Mouse (Mus musculus) C2C12 (cell line): ENCODE data around the gene H2afy2. TPM values are rescaled to one million over a fixed set of nuclear protein-coding genes. Genes with fewer than 3 reads are reported as not detected.

ENCODE experiments used
- H3K27me3 ChIP-seq: one replicate; pipeline ENCODE4 v1.6.1; 2011; ENCODE audit not compliant: control insufficient read depth, insufficient read depth, insufficient read length
- H3K36me3 ChIP-seq: one replicate; pipeline ENCODE4 v1.6.1; 2011; ENCODE audit not compliant: control insufficient read depth, insufficient read depth
- H3K4me3 ChIP-seq: one replicate; pipeline ENCODE4 v1.5.1; 2011; ENCODE audit warnings: mild to moderate bottlenecking, control low read depth; ENCODE audit not compliant: poor library complexity, insufficient read depth, severe bottlenecking
- H3K79me2 ChIP-seq: one replicate; pipeline ENCODE4 v1.6.1; 2011; ENCODE audit not compliant: control insufficient read depth, insufficient read depth
- H3K79me3 ChIP-seq: one replicate; pipeline ENCODE4 v1.6.1; 2011; ENCODE audit warnings: low read depth, control low read depth
- H3ac ChIP-seq: one replicate; pipeline ENCODE3; 2011; ENCODE audit warnings: low read depth; ENCODE audit not compliant: control insufficient read depth, insufficient read length
- CEBPB ChIP-seq: IDR thresholded peaks from one replicate; pipeline ENCODE4 v1.6.1; 2011; ENCODE audit warnings: low read depth, mild to moderate bottlenecking, control low read depth, moderate library complexity
- CTCF ChIP-seq: IDR thresholded peaks from one replicate; pipeline ENCODE4 v1.5.1; 2011; ENCODE audit not compliant: control insufficient read depth, insufficient read depth, insufficient read length
- FOSL1 ChIP-seq: IDR thresholded peaks from one replicate; pipeline ENCODE4 v1.8.0; 2011; ENCODE audit warnings: mild to moderate bottlenecking, low read length; ENCODE audit not compliant: poor library complexity, insufficient read depth, severe bottlenecking
- MAX ChIP-seq: IDR thresholded peaks from one replicate; pipeline ENCODE4 v1.6.1; 2011; ENCODE audit warnings: mild to moderate bottlenecking, control low read depth
- MYOD1 ChIP-seq: IDR thresholded peaks from one replicate; pipeline ENCODE4 v1.6.1; 2011; ENCODE audit warnings: low read depth; ENCODE audit not compliant: control insufficient read depth, insufficient read length
- MYOG ChIP-seq: IDR thresholded peaks from one replicate; pipeline ENCODE4 v1.6.1; 2011; ENCODE audit not compliant: control insufficient read depth, insufficient read length; ENCODE audit errors: extremely low read depth
- USF1 ChIP-seq: IDR thresholded peaks from one replicate; pipeline ENCODE4 v1.6.1; 2011; ENCODE audit warnings: low read depth, mild to moderate bottlenecking, control low read depth, moderate library complexity
- polyA plus RNA-seq: library from polyadenylated mRNA; unstranded; fragments of >200 nt; fragmentation: generic; extraction: Trizol; gene quantifications from one replicate; pipeline ENCODE4 v1.2.1, GENCODE M21; 2012; ENCODE audit warnings: missing spikeins

H2afy2 gene
- polyA plus RNA-seq, 1 experiment: 10.5 TPM

DNA sequence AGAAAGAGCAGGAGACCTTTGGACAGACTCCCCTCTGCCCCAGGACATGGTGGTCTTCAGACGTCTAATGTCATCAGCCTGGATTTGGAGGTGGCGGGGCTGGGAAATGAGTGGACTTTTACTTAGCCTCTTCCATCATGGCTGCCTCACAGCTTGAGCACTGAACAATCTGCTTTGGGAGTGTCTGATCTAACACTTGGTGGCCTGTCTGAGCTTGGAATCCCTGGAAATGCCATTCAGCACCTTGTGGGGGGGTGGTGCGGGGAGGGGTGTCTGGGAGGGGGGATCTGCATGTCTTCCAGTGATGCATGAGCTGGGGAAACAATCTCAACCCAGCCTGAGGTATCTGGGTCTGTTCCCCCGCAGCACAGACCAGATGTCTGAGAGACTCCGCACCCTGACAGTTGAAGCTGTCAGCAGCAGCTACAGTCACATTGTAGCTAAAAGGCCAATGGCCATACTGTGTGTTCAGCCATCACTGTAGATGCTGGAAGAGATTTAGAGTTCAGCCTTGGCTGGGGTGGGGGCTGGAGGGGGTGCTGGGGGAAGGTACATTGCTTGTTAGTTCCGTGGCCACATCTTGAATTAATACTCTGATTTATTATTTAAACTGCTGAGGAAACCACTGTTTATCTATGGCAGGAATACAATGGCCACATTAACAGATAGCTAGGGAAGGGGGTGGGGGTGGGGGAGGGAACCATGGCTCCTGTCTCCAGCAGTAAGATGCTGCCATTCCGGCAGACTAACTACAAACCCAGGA lies 39.2 kb upstream of the H2afy2 start:
- Histone ChIP-seq H3K79me2 (no peaks in the 10 kb centered on the region), H3K4me3 (no peak overlapping the region), H3K36me3 (no peaks in the 10 kb centered on the region), H3K27me3 (peaks cover 8% of the 10 kb centered on the region), H3K79me3 (no peaks in the 10 kb centered on the region), H3ac (no peak overlapping the region)
- TF ChIP-seq CEBPB: no peak
- TF ChIP-seq CTCF: no peak
- TF ChIP-seq MAX: no peak
- no peak for TF ChIP-seq FOSL1
- TF ChIP-seq USF1: no peak
- TF ChIP-seq MYOG: no peak
- TF ChIP-seq MYOD1: no peak

DNA sequence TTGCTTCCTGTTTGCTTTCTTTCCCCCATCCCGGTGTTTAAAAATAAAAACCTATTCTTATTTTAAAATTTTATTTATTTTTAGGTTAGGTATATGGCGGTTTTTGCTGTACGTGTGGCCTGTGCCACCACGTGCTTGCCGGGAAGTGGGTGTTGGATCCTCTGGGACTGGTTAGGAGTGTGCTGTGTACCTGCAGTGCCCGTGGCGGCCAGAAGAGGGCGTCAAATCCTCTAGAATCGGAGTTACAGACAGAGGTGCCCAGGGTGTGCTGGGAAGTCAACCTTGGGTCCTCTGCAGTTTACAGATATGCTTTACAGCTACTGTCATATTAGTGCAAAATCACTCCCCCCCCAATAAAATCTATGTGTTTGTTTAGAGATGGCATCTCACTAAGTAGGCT lies 36.1 kb upstream of the H2afy2 start:
- H3ac ChIP-seq: no peak overlapping the region
- no peaks in the 10 kb centered on the region for H3K79me2 ChIP-seq
- H3K36me3 ChIP-seq: no peaks in the 10 kb centered on the region
- H3K27me3 ChIP-seq: no peaks in the 10 kb centered on the region
- no peaks in the 10 kb centered on the region for H3K79me3 ChIP-seq
- no peak for TF ChIP-seq MAX
- TF ChIP-seq MYOD1: no peak
- TF ChIP-seq CEBPB: no peak
- TF ChIP-seq CTCF: no peak
- no peak for TF ChIP-seq MYOG
- TF ChIP-seq USF1: no peak
- no peak for TF ChIP-seq FOSL1
- no peak overlapping the region for H3K4me3 ChIP-seq

- Histone ChIP-seq H3K27me3 (peaks cover 7% of the 10 kb centered on the region), H3K79me2 (no peaks in the 10 kb centered on the region), H3ac (no peak overlapping the region), H3K79me3 (no peaks in the 10 kb centered on the region), H3K36me3 (no peaks in the 10 kb centered on the region), H3K4me3 (no peak overlapping the region)
- TF ChIP-seq MYOG (no peak), USF1 (no peak), MYOD1 (no peak), FOSL1 (no peak), CEBPB (no peak), CTCF (no peak), MAX (no peak)
Measured at GRCm38 (mm10) chr10:61811987-61812386, 28.0 kb upstream of the H2afy2 start.

GRCm38 (mm10) chr10:61798133-61798576 lies 14.2 kb upstream of the H2afy2 start:
- H3K27me3 ChIP-seq: peaks cover 5% of the 10 kb centered on the region
- no peaks in the 10 kb centered on the region for H3K36me3 ChIP-seq
- TF ChIP-seq CEBPB: no peak
- TF ChIP-seq MAX: no peak
- no peak for TF ChIP-seq MYOG
- TF ChIP-seq FOSL1: no peak
- TF ChIP-seq USF1: no peak
- no peak for TF ChIP-seq CTCF
- no peak for TF ChIP-seq MYOD1
- no peak overlapping the region for H3ac ChIP-seq
- H3K79me3 ChIP-seq: no peaks in the 10 kb centered on the region
- H3K79me2 ChIP-seq: no peaks in the 10 kb centered on the region
- H3K4me3 ChIP-seq: no peak overlapping the region

GRCm38 (mm10) chr10:61795458-61795857 lies 11.5 kb upstream of the H2afy2 start:
- H3K79me2 ChIP-seq: no peaks in the 10 kb centered on the region
- no peak overlapping the region for H3ac ChIP-seq
- no peaks in the 10 kb centered on the region for H3K36me3 ChIP-seq
- no peak overlapping the region for H3K4me3 ChIP-seq
- TF ChIP-seq USF1 (no peak), MAX (no peak), FOSL1 (no peak), CTCF (no peak), CEBPB (no peak), MYOD1 (no peak), MYOG (no peak)
- no peaks in the 10 kb centered on the region for H3K79me3 ChIP-seq
- peaks cover 15% of the 10 kb centered on the region for H3K27me3 ChIP-seq

DNA sequence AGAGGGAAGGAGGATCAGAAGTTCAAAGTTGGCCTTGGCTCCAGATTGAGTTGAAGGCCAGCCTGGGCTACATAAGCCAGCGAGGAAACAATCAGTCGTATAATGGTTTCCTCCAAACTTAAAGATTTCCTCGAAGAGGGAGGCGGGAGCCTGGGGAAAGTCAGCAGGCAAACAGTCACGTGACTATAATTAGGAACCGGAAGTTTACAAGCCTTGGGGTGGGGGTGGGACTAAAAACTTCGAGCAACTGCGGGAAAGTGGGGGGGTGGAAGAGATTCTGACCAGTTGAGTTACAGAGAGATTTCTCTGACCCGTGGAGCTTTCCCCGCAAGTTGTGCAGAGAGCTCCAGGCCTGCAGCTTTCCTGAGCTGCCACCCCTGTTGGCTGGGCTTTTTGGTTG lies 11.0 kb upstream of the H2afy2 start:
- TF ChIP-seq CEBPB (no peak), CTCF (no peak), MAX (no peak), MYOG (no peak), MYOD1 (no peak), USF1 (no peak), FOSL1 (no peak)
- H3K27me3 ChIP-seq: peaks cover 15% of the 10 kb centered on the region

More for the DNA sequence above, 11.0 kb upstream of the H2afy2 start:
- H3K36me3 ChIP-seq: no peaks in the 10 kb centered on the region
- no peak overlapping the region for H3K4me3 ChIP-seq
- H3K79me2 ChIP-seq: no peaks in the 10 kb centered on the region
- no peaks in the 10 kb centered on the region for H3K79me3 ChIP-seq
- no peak overlapping the region for H3ac ChIP-seq
